Mouse (Mus musculus): ENCODE data around the gene Rptor. TPM values are rescaled to one million over a fixed set of nuclear protein-coding genes. Genes with fewer than 3 reads are reported as not detected.

Gene Rptor
- total RNA-seq, 2 experiments from 2014 or later, result 30.4 to 34.0 TPM

DNA sequence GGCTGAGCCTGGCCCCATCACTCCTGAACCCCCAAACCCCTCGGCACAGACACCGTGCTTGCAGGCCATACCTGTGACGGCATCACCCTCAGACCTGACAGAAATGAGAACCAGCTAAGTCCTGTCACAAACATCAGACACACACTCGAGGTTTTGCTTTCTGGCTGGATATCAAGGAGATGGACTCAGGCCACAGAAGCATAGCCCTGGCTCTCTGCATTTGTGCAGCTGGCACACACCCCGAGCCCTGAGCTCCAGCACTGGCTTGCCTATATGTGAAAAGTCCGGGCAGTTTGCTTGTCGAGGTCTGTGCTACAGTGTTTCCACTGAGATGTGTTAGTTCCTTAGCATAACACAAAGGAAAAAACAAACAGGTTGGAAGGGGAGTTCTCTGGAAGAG lies 305.0 kb downstream of the Rptor start:
- no peak for DNase-seq

- peak; percentile 52 to 84 for DNase-seq
Measured at GRCm38 (mm10) chr11:119909436-119909835, 306.7 kb downstream of the Rptor start.

- no peak for DNase-seq
Measured at GRCm38 (mm10) chr11:119912845-119913244, 310.1 kb downstream of the Rptor start.

DNA sequence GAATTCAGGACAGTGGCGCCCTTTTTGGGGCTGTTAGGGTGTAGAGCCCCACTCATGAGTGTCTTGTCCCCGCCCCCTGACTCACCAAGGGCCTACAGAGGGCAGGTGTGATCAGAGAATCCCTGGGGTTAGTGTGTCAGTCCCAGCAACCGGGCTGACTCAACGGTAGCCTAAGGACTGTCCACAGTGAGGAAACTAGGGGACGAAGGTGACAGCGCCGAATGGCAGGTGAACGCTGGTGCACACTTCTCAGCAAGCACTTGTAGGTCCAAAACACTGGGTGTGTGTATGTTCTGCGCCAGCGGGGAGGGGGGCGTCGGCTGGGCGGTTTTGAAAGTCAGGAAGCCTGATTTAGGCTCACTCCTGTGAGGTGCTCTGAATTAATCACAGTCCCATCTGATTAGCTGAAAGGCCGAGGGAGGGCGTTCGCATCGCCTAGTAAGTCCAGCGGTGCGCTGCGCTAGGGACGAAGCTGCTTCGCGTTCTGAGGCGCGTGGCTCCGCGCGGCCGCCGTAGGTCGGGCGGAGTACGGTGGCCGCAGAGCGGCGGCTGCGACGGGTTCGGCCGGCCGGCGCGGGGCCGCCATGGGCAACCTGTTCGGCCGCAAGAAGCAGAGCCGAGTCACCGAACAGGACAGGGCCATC lies 310.7 kb downstream of the Rptor start, which contains the start of gene Chmp6:
Chmp6 (plus strand) TSS at position 151 of the 644 bp plus-strand sequence.
- DNase-seq, result peak; percentile 91 to 96

DNA sequence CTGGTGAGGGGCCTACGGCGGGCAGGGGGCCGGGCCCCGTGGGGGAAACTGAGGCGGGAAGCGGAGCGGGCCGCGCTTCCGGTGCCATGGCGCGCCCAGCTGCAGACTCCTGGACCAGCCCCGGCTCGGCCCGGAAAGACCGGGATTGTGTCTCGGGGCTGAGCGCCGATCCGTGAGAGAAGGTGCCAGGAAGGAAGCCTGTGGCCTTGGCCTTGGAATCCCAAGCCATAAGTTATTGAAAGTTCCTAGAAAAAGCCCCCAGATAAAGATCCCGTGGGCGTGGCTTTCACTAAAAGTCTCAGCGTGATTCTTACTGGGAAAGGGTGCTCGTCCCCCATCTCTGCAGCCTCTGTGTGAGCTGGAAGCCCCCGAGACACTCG lies 311.2 kb downstream of the Rptor start:
- no peak for DNase-seq

DNA sequence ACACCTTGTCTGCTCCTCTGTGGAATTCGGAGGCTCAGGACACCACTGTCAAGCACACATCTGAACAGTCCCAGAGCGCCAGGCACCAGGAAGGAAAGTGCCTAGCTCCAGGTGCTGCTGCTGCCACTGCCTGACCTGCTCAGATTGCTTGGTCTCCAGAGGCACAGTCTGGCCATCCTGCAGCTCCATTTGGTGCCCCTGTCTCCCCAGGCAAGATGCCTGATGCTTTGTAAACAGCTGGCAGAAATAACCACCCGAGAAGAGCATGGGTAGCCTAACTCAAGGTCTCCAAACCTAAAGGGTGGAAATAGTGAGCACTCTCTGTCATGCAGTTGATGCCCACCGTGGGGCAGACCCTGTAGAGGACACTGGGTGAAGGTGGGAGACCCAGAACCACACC lies 311.7 kb downstream of the Rptor start:
- no peak for DNase-seq

DNA sequence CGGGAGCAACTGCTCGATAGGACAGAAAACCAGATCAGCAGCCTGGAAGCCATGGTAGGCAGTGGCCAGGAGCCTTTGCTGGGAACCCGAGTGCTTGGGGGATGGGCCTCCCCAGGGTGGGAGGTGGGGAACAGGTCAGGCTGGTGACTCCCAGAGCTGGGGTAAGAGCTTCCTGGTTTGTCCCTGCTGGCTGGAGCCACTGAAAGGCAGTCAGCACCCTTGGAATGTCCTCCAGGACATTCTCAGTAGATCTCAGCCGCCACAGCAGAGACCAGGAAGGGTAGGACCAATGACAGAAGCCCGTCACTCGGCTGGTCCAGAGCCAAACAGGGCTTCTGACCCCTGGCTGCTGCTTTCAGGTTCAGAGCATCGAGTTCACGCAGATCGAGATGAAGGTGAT lies 313.0 kb downstream of the Rptor start:
- no peak for DNase-seq

GRCm38 (mm10) chr11:119916102-119916790 lies 313.5 kb downstream of the Rptor start:
- peak; percentile 60 to 84 for DNase-seq

- peak in 1 of 2 experiments; percentile 48 for DNase-seq
Measured at GRCm38 (mm10) chr11:119916834-119917469, 314.2 kb downstream of the Rptor start.

DNA sequence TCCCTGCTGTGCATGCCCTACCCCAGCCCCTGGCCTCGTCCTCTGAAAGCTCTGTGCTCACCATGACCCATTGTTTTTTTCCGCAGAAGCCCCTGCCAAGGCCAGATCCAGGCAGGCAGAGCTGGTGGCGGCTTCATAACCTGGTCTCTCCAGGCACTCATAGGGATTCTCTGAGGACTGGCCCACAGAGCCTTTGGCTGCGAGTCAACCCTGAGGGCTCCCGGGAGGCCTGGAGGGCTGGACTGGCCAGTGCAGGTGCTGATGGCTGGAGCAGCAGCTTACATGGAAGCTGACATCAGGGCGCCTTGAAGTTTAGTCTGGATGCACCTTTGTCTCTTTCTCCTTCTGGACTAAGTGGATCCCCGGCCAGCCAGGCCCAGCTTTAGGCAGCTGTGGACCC lies 315.8 kb downstream of the Rptor start:
- no peak for DNase-seq

DNA sequence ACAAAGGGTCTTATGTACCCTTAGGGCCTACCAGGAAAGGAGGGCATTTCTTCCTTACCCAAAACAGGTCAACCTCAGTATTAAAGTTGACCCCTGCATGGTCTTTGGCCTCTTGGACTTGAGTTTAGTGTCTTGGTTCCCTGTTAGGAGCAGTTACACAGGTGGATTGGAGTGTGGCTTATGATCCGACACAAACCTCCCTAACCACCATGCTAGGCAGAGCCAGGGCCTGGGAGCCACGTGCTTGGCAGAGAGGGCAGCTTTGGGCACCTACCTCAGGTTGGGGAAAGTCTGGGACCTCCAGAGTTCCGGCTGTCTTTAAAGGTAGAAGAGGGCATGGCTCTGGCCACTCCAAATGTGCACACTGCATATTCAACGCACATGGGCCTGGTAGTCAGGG lies 316.7 kb downstream of the Rptor start:
- DNase-seq, result no peak

- DNase-seq, result peak; percentile 40 to 77
Measured at GRCm38 (mm10) chr11:119919897-119920296, 317.2 kb downstream of the Rptor start.

DNA sequence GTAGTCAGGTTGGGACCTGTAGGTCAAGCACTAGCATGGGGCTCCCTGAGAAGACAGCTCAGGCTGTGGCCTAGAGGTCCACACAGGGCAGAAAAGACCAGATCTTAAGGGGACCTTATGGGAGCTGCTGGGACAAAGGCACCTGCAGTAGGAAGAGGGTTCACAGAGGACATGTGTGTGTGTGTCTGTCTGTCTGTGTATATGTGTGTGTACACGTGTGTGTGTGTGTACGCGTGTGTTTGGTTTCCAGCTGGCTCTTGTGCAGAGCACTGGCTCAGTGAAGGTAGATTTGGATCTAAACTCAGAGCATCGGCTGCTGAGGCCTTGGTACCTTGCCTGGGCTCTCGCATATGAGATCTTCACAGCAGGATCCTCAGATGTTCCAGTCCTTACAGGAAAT lies 318.0 kb downstream of the Rptor start:
- no peak for DNase-seq

- peak in 1 of 2 experiments; percentile 76 for DNase-seq
Measured at GRCm38 (mm10) chr11:119925176-119925575, 322.5 kb downstream of the Rptor start.

- no peak for DNase-seq
Measured at GRCm38 (mm10) chr11:119926762-119927161, 324.1 kb downstream of the Rptor start.

GRCm38 (mm10) chr11:119928023-119928681 lies 325.4 kb downstream of the Rptor start:
- DNase-seq, result peak; percentile 71 to 85

GRCm38 (mm10) chr11:119929603-119930265 lies 327.0 kb downstream of the Rptor start:
- no peak for DNase-seq

DNA sequence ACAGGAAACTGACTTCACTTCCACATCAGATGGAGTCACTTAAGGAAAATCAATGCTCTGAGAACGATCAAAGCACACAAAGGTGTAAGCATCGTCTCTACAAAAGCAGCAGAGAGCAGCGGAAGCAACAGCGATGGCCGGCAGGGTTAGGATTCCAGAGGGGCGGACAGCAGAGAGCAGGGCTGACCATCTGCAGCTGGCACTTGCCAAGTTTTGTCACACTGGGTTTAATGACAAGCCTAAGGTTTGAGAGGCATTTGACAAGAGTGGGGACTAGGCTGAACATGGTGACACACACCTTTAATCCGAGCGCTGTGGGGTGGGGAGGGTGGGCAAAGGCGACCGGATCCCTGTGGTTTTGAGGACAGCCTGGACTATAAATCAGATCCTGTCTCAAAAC lies 329.1 kb downstream of the Rptor start:
- DNase-seq, result no peak

GRCm38 (mm10) chr11:119933142-119933541 lies 330.4 kb downstream of the Rptor start:
- peak; percentile 40 to 82 for DNase-seq

GRCm38 (mm10) chr11:119933819-119934583 lies 331.3 kb downstream of the Rptor start:
- no peak for DNase-seq

DNA sequence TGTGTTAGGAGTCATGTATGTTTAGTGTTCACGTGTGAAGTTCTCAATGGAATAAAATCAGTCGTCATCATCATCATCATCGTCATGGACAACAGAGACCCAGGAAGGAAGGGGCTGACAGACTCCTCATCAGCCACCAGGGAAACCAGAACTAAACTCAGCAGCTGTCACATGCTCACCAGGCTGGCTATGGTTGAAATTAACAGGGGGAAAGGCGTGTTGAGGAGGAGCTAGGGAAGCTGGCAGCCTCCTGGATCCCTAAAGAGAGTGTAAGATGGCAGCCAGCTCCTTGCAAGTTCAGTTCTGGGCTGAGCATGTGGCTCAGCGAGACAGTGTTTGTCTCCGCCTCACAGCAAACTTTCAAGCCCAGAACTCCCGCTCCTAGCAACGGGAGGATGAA lies 332.1 kb downstream of the Rptor start:
- no peak for DNase-seq
